Mouse (Mus musculus) liver, embryonic 15.5 days (tissue): ENCODE data around the gene Garnl3. TPM values are rescaled to one million over a fixed set of nuclear protein-coding genes. Genes with fewer than 3 reads are reported as not detected.

ENCODE experiments used
- ATAC-seq: fragments of 200-750 bp; cut with Nextera tagmentation; 2 replicates; pipeline ENCODE4 v1.8.0; 2017; ENCODE audit warnings: moderate number of reproducible peaks, mild to moderate bottlenecking, moderate library complexity; ENCODE audit not compliant: insufficient read depth
- H3K27ac ChIP-seq: fragments of 300-500 bp; sonication (generic); replicated peaks from 2 replicates; pipeline ENCODE4 v1.5.1; 2015; ENCODE audit warnings: mild to moderate bottlenecking, inconsistent platforms
- H3K27me3 ChIP-seq: fragments of 300-500 bp; sonication (generic); 2 replicates; pipeline ENCODE4 v1.6.1; 2015; ENCODE audit warnings: mild to moderate bottlenecking, inconsistent platforms
- H3K36me3 ChIP-seq: fragments of 300-500 bp; sonication (generic); replicated peaks from 2 replicates; pipeline ENCODE4 v1.6.1; 2015; ENCODE audit warnings: moderate library complexity, mild to moderate bottlenecking, inconsistent platforms
- H3K4me1 ChIP-seq: fragments of 300-500 bp; sonication (generic); replicated peaks from 2 replicates; pipeline ENCODE4 v1.6.1; 2015; ENCODE audit warnings: inconsistent platforms
- H3K4me2 ChIP-seq: fragments of 300-500 bp; sonication (generic); 2 replicates; pipeline ENCODE4 v1.6.1; 2015; ENCODE audit warnings: moderate library complexity, mild to moderate bottlenecking, inconsistent platforms
- H3K4me3 ChIP-seq: fragments of 300-500 bp; sonication (generic); replicated peaks from 2 replicates; pipeline ENCODE4 v1.5.1; 2015; ENCODE audit warnings: mild to moderate bottlenecking, inconsistent platforms
- H3K9ac ChIP-seq: fragments of 300-500 bp; sonication (generic); 2 replicates; pipeline ENCODE4 v1.6.1; 2015; ENCODE audit warnings: moderate library complexity, mild to moderate bottlenecking, inconsistent platforms
- H3K9me3 ChIP-seq: fragments of 300-500 bp; sonication (generic); replicated peaks from 2 replicates; pipeline ENCODE4 v1.6.1; 2016; ENCODE audit warnings: inconsistent platforms
- WGBS: fragments of 180-500 bp; shearing (Covaris S2); methylation state at CpG from one replicate; pipeline ENCODE4 v1.1.7; 2015; ENCODE audit warnings: mixed read lengths; ENCODE audit not compliant: insufficient replicate concordance; 5-methylcytosine and 5-hydroxymethylcytosine counted together
- polyA plus RNA-seq: library from polyadenylated mRNA; unstranded; fragments of >200 nt; fragmentation: Nextera tagmentation; extraction: Ambion mirVana; gene quantifications from 2 replicates; pipeline ENCODE4 v1.2.1, GENCODE M21; 2015

Garnl3 gene
- polyA plus RNA-seq, 1 experiment from 2014 or later = 0.89 TPM

- Histone ChIP-seq H3K27ac (peak overlapping the region; percentile 90), H3K27me3 (no peaks in the 10 kb centered on the region), H3K4me1 (peaks cover 61% of the 10 kb centered on the region), H3K4me2 (peak overlapping the region; percentile 88), H3K36me3 (peaks cover 26% of the 10 kb centered on the region), H3K4me3 (peak overlapping the region; percentile 78), H3K9me3 (no peaks in the 10 kb centered on the region), H3K9ac (peak overlapping the region; percentile 72)
- peak; percentile 76 for ATAC-seq
- WGBS = under 1% methylated on average over 55 of the region's 55 CpGs
Observed at GRCm38 (mm10) chr2:32966689-32967631, 164.5 kb downstream of the Garnl3 start.

- Histone ChIP-seq H3K4me2 (peak overlapping the region; percentile 88), H3K36me3 (peaks cover 26% of the 10 kb centered on the region), H3K9ac (peak overlapping the region; percentile 72), H3K9me3 (no peaks in the 10 kb centered on the region), H3K4me3 (peak overlapping the region; percentile 78), H3K4me1 (peaks cover 66% of the 10 kb centered on the region), H3K27me3 (no peaks in the 10 kb centered on the region), H3K27ac (peak overlapping the region; percentile 90)
- 4% methylated on average over 13 of the region's 13 CpGs for WGBS
- no peak; the same call in 1 of the 2 replicates for ATAC-seq
Observed at GRCm38 (mm10) chr2:32966184-32966688, 165.2 kb downstream of the Garnl3 start.

- Histone ChIP-seq H3K4me2 (peak overlapping the region; percentile 88), H3K9ac (no peak overlapping the region), H3K27me3 (no peaks in the 10 kb centered on the region), H3K36me3 (peaks cover 26% of the 10 kb centered on the region), H3K4me1 (peaks cover 72% of the 10 kb centered on the region), H3K27ac (peak overlapping the region; percentile 90), H3K4me3 (peak overlapping the region; percentile 78), H3K9me3 (no peaks in the 10 kb centered on the region)
- no peak for ATAC-seq
- 7% methylated on average over 7 of the region's 7 CpGs for WGBS
Observed at GRCm38 (mm10) chr2:32965511-32966183, 165.8 kb downstream of the Garnl3 start.

GRCm38 (mm10) chr2:32964659-32965457 is 166.6 kb downstream of the Garnl3 start:
- WGBS = 28% methylated on average over 10 of the region's 10 CpGs

GRCm38 (mm10) chr2:32963981-32964380 is 167.5 kb downstream of the Garnl3 start:
- Histone ChIP-seq H3K9me3 (no peaks in the 10 kb centered on the region), H3K9ac (0 out of 2 replicates have a peak overlapping the region, but pooled peaks have one; percentile 4), H3K4me1 (peaks cover 75% of the 10 kb centered on the region), H3K27me3 (no peaks in the 10 kb centered on the region), H3K36me3 (peaks cover 26% of the 10 kb centered on the region), H3K4me2 (peak overlapping the region; percentile 97), H3K4me3 (peak overlapping the region; percentile 71), H3K27ac (peak overlapping the region; percentile 84; the same call in 1 of the 2 replicates)
- WGBS = 41% methylated on average over 1 of the region's 1 CpGs
- no peak for ATAC-seq

More at GRCm38 (mm10) chr2:32964659-32965457, 166.6 kb downstream of the Garnl3 start:
- Histone ChIP-seq H3K4me2 (peak overlapping the region; percentile 97; the same call in 1 of the 2 replicates), H3K4me1 (peaks cover 80% of the 10 kb centered on the region), H3K9me3 (no peaks in the 10 kb centered on the region), H3K27ac (peak overlapping the region; percentile 84), H3K36me3 (peaks cover 26% of the 10 kb centered on the region), H3K9ac (peak overlapping the region; percentile 30; the same call in 1 of the 2 replicates), H3K27me3 (no peaks in the 10 kb centered on the region), H3K4me3 (0 out of 2 replicates have a peak overlapping the region, but pooled peaks have one; percentile 71)
- no peak for ATAC-seq

GRCm38 (mm10) chr2:32963544-32963943 is 167.9 kb downstream of the Garnl3 start:
- WGBS = 30% methylated on average over 4 of the region's 4 CpGs
- Histone ChIP-seq H3K27ac (peak overlapping the region; percentile 84; the same call in 1 of the 2 replicates), H3K4me2 (peak overlapping the region; percentile 97), H3K9ac (peak overlapping the region; percentile 75), H3K4me1 (peaks cover 75% of the 10 kb centered on the region), H3K4me3 (peak overlapping the region; percentile 71), H3K36me3 (peaks cover 26% of the 10 kb centered on the region), H3K9me3 (no peaks in the 10 kb centered on the region), H3K27me3 (no peaks in the 10 kb centered on the region)
- no peak for ATAC-seq

- Histone ChIP-seq H3K4me1 (peaks cover 73% of the 10 kb centered on the region), H3K4me2 (peak overlapping the region; percentile 97), H3K27ac (peak overlapping the region; percentile 84), H3K27me3 (no peaks in the 10 kb centered on the region), H3K36me3 (peaks cover 26% of the 10 kb centered on the region), H3K9ac (peak overlapping the region; percentile 75), H3K4me3 (peak overlapping the region; percentile 71), H3K9me3 (no peaks in the 10 kb centered on the region)
- ATAC-seq = no peak
- WGBS = 3% methylated on average over 9 of the region's 9 CpGs
Observed at GRCm38 (mm10) chr2:32962875-32963220, 168.6 kb downstream of the Garnl3 start.

- Histone ChIP-seq H3K36me3 (peaks cover 26% of the 10 kb centered on the region), H3K4me1 (peaks cover 67% of the 10 kb centered on the region), H3K27ac (peak overlapping the region; percentile 84), H3K27me3 (no peaks in the 10 kb centered on the region), H3K4me3 (peak overlapping the region; percentile 71), H3K4me2 (peak overlapping the region; percentile 97), H3K9ac (peak overlapping the region; percentile 75), H3K9me3 (no peaks in the 10 kb centered on the region)
- no peak for ATAC-seq
- under 1% methylated on average over 33 of the region's 33 CpGs for WGBS
Observed at GRCm38 (mm10) chr2:32962062-32962874, 169.2 kb downstream of the Garnl3 start.

GRCm38 (mm10) chr2:32961192-32961995 is 170.1 kb downstream of the Garnl3 start, which contains the start of the genes Rpl12 and Lrsam1:
Gene Rpl12, plus strand, starts transcription at chr2:32961559.
Gene Lrsam1, minus strand, starts transcription at chr2:32961614.
- WGBS = 3% methylated on average over 55 of the region's 55 CpGs

More at GRCm38 (mm10) chr2:32961192-32961995, 170.1 kb downstream of the Garnl3 start, which contains the start of the genes Rpl12 and Lrsam1:
- H3K9ac ChIP-seq = peak within 1 kb of the TSS; percentile 75
- no peaks in the 10 kb centered on the region for H3K9me3 ChIP-seq
- H3K36me3 ChIP-seq = peaks cover 26% of the 10 kb centered on the region
- peaks cover 62% of the 10 kb centered on the region for H3K4me1 ChIP-seq
- no peaks in the 10 kb centered on the region for H3K27me3 ChIP-seq
- peak within 1 kb of the TSS; percentile 97 for H3K4me2 ChIP-seq
- peak within 1 kb of the TSS; percentile 84 for H3K27ac ChIP-seq
- ATAC-seq = peak; percentile 82
- peak within 1 kb of the TSS; percentile 71 for H3K4me3 ChIP-seq
